In the genomic region with DNA sequence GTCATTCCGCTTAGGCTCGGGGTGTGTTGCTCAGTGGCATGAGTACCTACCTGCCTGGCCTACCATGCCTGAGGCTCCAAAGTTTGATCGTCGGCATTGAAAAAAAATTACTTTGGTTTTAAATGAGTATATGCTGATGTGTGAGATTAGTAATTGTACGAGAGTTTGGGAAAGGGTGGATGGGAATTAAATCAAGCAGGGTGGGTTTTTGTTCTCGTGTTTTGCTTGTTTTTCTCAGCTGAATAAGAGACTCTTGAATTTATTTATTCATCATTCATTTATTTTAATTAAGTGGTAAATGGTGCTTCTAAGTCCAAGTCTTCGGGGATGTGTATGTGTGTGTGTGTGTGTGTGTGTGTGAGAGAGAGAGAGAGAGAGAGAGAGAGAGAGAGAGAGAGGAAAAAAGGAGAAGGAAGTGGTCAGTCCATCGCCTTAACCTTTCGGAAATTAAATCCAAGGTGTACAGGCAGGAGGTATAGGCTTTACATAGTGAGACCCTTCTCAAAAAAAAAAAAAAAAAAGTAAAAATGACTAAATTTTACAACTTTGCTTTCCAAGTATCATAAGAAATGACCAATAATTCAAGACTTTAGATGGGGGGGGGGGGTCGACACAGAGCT, we compare ENCODE assay signal across 8 mouse cellular contexts. TPM values are rescaled to one million over a fixed set of nuclear protein-coding genes. Genes with fewer than 3 reads are reported as not detected.
A peak's percentile ranks its signal among the peaks of the same experiment; 100 is the strongest.
DNase-seq lines count a peak whose midpoint lies in the region; ATAC-seq and TF ChIP-seq lines count a peak whose summit lies in the region.

No protein-coding gene starts in this region.

- H3K4me3 ChIP-seq in heart, embryonic 16.5 days (ENCODE audit: low read length) = peak overlapping the region; percentile 95
- H3K4me3 ChIP-seq in bone marrow, adult 2 months (replicated peaks; ENCODE audit: control insufficient read depth, low read depth, low read length) = peak overlapping the region; percentile 75
- peak overlapping the region; percentile 92 for H3K4me3 ChIP-seq in hindbrain, embryonic 16.5 days (ENCODE audit: low read length)
- peak overlapping the region; percentile 82 for H3K4me3 ChIP-seq in midbrain, embryonic 13.5 days (replicated peaks)

- H3K27me3 ChIP-seq in heart, embryonic 16.5 days (ENCODE audit: control insufficient read depth, insufficient read depth, low read length) = no peaks in the 10 kb centered on the region
- no peaks in the 10 kb centered on the region for H3K27me3 ChIP-seq in hindbrain, embryonic 16.5 days (replicated peaks; ENCODE audit: control insufficient read depth, insufficient read depth, low read length)
- H3K27me3 ChIP-seq in midbrain, embryonic 13.5 days = 0 out of 2 replicates have a peak, but pooled peaks cover 6% of the 10 kb centered on the region

- H3K4me2 ChIP-seq in heart, embryonic 16.5 days (ENCODE audit: low read depth, low read length) = peak overlapping the region; percentile 77
- peak overlapping the region; percentile 74 for H3K4me2 ChIP-seq in hindbrain, embryonic 16.5 days (ENCODE audit: low read length)
- peak overlapping the region; percentile 96 for H3K4me2 ChIP-seq in midbrain, embryonic 13.5 days (replicated peaks)

- H3K36me3 ChIP-seq in heart, embryonic 16.5 days (ENCODE audit: control insufficient read depth, insufficient read depth) = no peaks in the 10 kb centered on the region
- no peaks in the 10 kb centered on the region for H3K36me3 ChIP-seq in hindbrain, embryonic 16.5 days (ENCODE audit: control insufficient read depth, insufficient read depth, low read length)
- no peaks in the 10 kb centered on the region for H3K36me3 ChIP-seq in midbrain, embryonic 13.5 days

- no peak for TF ChIP-seq POLR2A in bone marrow, adult 2 months (IDR thresholded peaks at IDR 0.05; ENCODE audit: borderline replicate concordance, control insufficient read depth, low read depth, low read length)

- H3K9ac ChIP-seq in heart, embryonic 16.5 days (ENCODE audit: low read length) = peak overlapping the region; percentile 99
- peak overlapping the region; percentile 90 for H3K9ac ChIP-seq in hindbrain, embryonic 16.5 days (ENCODE audit: low read depth, low read length)
- H3K9ac ChIP-seq in midbrain, embryonic 13.5 days (replicated peaks) = peak overlapping the region; percentile 81; the same call in 1 of the 2 replicates

- H3K27ac ChIP-seq in heart, embryonic 16.5 days (ENCODE audit: low read length) = no peak overlapping the region
- no peak overlapping the region for H3K27ac ChIP-seq in bone marrow, adult 2 months (ENCODE audit: control insufficient read depth, insufficient read depth, low read depth, low read length, poor library complexity)
- H3K27ac ChIP-seq in hindbrain, embryonic 16.5 days (ENCODE audit: low read depth, low read length) = no peak overlapping the region
- no peak overlapping the region for H3K27ac ChIP-seq in midbrain, embryonic 13.5 days

- 22% methylated on average over 10 of the region's 10 CpGs for WGBS in heart, embryonic 16.5 days
- 2% methylated on average over 10 of the region's 10 CpGs for WGBS in bone marrow, adult 2 months
- WGBS in hindbrain, embryonic 16.5 days = 19% methylated on average over 10 of the region's 10 CpGs
- 10% methylated on average over 10 of the region's 10 CpGs for WGBS in midbrain, embryonic 13.5 days

- H3K4me1 ChIP-seq in heart, embryonic 16.5 days (ENCODE audit: control insufficient read depth, insufficient read depth, low read length) = peaks cover 19% of the 10 kb centered on the region
- no peaks in the 10 kb centered on the region; the same call in none of the 2 replicates for H3K4me1 ChIP-seq in bone marrow, adult 2 months (ENCODE audit: control insufficient read depth, insufficient read depth, low read length)
- H3K4me1 ChIP-seq in hindbrain, embryonic 16.5 days (ENCODE audit: control insufficient read depth, insufficient read depth, low read depth, low read length) = peaks cover 6% of the 10 kb centered on the region
- H3K4me1 ChIP-seq in midbrain, embryonic 13.5 days (replicated peaks) = peaks cover 15% of the 10 kb centered on the region

- no peak for TF ChIP-seq CTCF in bone marrow, adult 2 months (IDR thresholded peaks at IDR 0.05; ENCODE audit: control insufficient read depth, insufficient read depth, low read length)

- no peak for DNase-seq in heart, adult 11 months
- DNase-seq in spleen, postnatal 4 days (ENCODE audit: low spot score in 2 of 2) = no peak
- DNase-seq in cerebellum, postnatal 10 days = no peak
- no peak for DNase-seq in cerebellum, postnatal 25 days

- no peaks in the 10 kb centered on the region for H3K9me3 ChIP-seq in heart, embryonic 16.5 days (replicated peaks; ENCODE audit: control insufficient read depth, low read length)
- no peaks in the 10 kb centered on the region for H3K9me3 ChIP-seq in hindbrain, embryonic 16.5 days (ENCODE audit: control insufficient read depth, low read length)
- H3K9me3 ChIP-seq in midbrain, embryonic 13.5 days = no peaks in the 10 kb centered on the region

- ATAC-seq in heart, embryonic 16.5 days (replicated peaks; ENCODE audit: extremely low read depth, insufficient read depth, low FRiP score) = no peak
- no peak for ATAC-seq in hindbrain, embryonic 16.5 days
- ATAC-seq in midbrain, embryonic 13.5 days = no peak

RNA-seq across cellular contexts. Expression of a gene that starts 1.4 kb away (rescaled TPM):
- 79.9 and 84.1 TPM in 2 replicates for polyA plus RNA-seq in heart, embryonic 16.5 days (2015; fragmentation: Nextera tagmentation; extraction: Ambion mirVana)
- polyA plus RNA-seq in bone marrow, adult 2 months (2011; ENCODE audit: insufficient read depth, insufficient read length, low replicate concordance, missing spikeins) = 41.6 and 73.1 TPM in 2 replicates
- 12.6 and 12.7 TPM in 2 replicates for polyA plus RNA-seq in hindbrain, embryonic 16.5 days (2015; fragmentation: Nextera tagmentation; extraction: Ambion mirVana)
- polyA plus RNA-seq in midbrain, embryonic 13.5 days (2015; fragmentation: Nextera tagmentation; extraction: Ambion mirVana) = 9.4 and 9.6 TPM in 2 replicates
